Mouse (Mus musculus) ES-Bruce4 (cell line): Measurements from ENCODE around the gene Gdpd5.

Experiments
- CTCF ChIP-seq: IDR thresholded peaks from one replicate; pipeline ENCODE4 v1.8.1; 2011; ENCODE audit warnings: low read depth, low read length
- EP300 ChIP-seq: IDR thresholded peaks from 2 replicates; pipeline ENCODE4 v1.6.1; 2011; ENCODE audit warnings: low read depth, low read length; ENCODE audit not compliant: insufficient read depth
- POLR2A ChIP-seq: IDR thresholded peaks from one replicate; pipeline ENCODE4 v1.8.1; 2011; ENCODE audit warnings: low read length; ENCODE audit not compliant: insufficient read depth

DNA sequence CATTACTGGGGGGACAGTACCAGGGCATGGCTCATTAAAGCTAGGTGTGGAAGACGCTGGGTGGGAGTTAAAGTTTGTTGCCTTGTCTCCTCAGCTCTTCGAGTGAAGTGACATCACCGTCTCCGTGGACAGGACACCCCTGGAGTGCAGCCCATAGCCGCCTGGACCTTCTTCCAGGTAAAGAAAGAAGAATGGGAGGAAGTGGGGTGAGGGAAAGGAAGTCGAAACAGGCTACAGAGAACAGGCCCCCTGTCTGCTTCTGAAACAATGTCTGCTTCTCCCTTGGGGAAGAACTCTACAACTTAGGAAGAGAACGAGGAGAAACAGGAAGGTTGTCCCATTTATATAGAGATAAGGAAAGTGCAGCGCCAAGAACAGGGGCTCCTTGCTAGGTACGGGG is 29.1 kb downstream of the Gdpd5 start:
- no peak for TF ChIP-seq CTCF
- TF ChIP-seq POLR2A = no peak
- TF ChIP-seq EP300 = no peak
